Mouse (Mus musculus) forebrain, embryonic 11.5 days (tissue): Measurements from ENCODE around the gene Sypl2. TPM values are rescaled to one million over a fixed set of nuclear protein-coding genes. Genes with fewer than 3 reads are reported as not detected.
A peak's percentile ranks its signal among the peaks of the same experiment; 100 is the strongest.
"Not testable (repeated sequence)": the region's sequence is repeated elsewhere in the genome, so short reads cannot be mapped to it uniquely, and the experiment has no call there.

Experiments used
- ATAC-seq: fragments of 200-750 bp; cut with Nextera tagmentation; replicated peaks from 2 replicates; pipeline ENCODE4 v1.8.0; 2017; ENCODE audit warnings: moderate TSS enrichment; ENCODE audit not compliant: low FRiP score
- DNase-seq: peaks from one replicate; pipeline ENCODE4 v3.0.0-alpha.2; 2017; ENCODE audit warnings: low spot score
- H3K27ac ChIP-seq: fragments of 300-500 bp; sonication (generic); 2 replicates; pipeline ENCODE4 v1.5.1; 2014; ENCODE audit warnings: low read depth, low read length
- H3K27me3 ChIP-seq: fragments of 300-500 bp; sonication (generic); 2 replicates; pipeline ENCODE4 v1.6.1; 2014; ENCODE audit warnings: mild to moderate bottlenecking, low read length, mixed read lengths; ENCODE audit not compliant: control insufficient read depth, insufficient read depth
- H3K36me3 ChIP-seq: fragments of 300-500 bp; sonication (generic); 2 replicates; pipeline ENCODE4 v1.6.1; 2014; ENCODE audit warnings: mild to moderate bottlenecking, low read length, moderate library complexity, mixed read lengths; ENCODE audit not compliant: control insufficient read depth, insufficient read depth
- H3K4me1 ChIP-seq: fragments of 300-500 bp; sonication (generic); replicated peaks from 2 replicates; pipeline ENCODE4 v1.6.1; 2014; ENCODE audit warnings: low read length, mixed read lengths; ENCODE audit not compliant: control insufficient read depth, insufficient read depth
- H3K4me2 ChIP-seq: fragments of 300-500 bp; sonication (generic); 2 replicates; pipeline ENCODE4 v1.6.1; 2014; ENCODE audit warnings: low read depth, mild to moderate bottlenecking, low read length, moderate library complexity, mixed read lengths; ENCODE audit not compliant: severe bottlenecking
- H3K4me3 ChIP-seq: fragments of 300-500 bp; sonication (generic); 2 replicates; pipeline ENCODE4 v1.5.1; 2014; ENCODE audit warnings: low read depth, low read length
- H3K9ac ChIP-seq: fragments of 300-500 bp; sonication (generic); 2 replicates; pipeline ENCODE4 v1.6.1; 2014; ENCODE audit warnings: low read length
- H3K9me3 ChIP-seq: fragments of 300-500 bp; sonication (generic); 2 replicates; pipeline ENCODE4 v1.6.1; 2016; ENCODE audit warnings: low read length, mixed read lengths; ENCODE audit not compliant: control insufficient read depth
- WGBS: fragments of 180-500 bp; shearing (Covaris S2); extraction: QIAGEN DNeasy Blood & Tissue Kit; methylation state at CpG from one replicate; pipeline ENCODE4 v1.1.7; 2014; 5-methylcytosine and 5-hydroxymethylcytosine counted together
- polyA plus RNA-seq: library from polyadenylated mRNA; unstranded; fragments of >200 nt; fragmentation: Nextera tagmentation; extraction: Ambion mirVana; gene quantifications from 2 replicates; pipeline ENCODE4 v1.2.1, GENCODE M21; 2014

Gene Sypl2
- polyA plus RNA-seq = 2.3 and 3.5 TPM in 2 replicates

GRCm38 (mm10) chr3:108226558-108227350, at the start of gene Sypl2:
TSS of gene Sypl2 (minus strand) at chr3:108226648.
- H3K27me3 ChIP-seq = peaks cover 36% of the 10 kb centered on the region

GRCm38 (mm10) chr3:108259319-108259718, 32.9 kb upstream of the Sypl2 start:
- no peak overlapping the region for H3K27ac ChIP-seq
- H3K27me3 ChIP-seq = no peaks in the 10 kb centered on the region
- WGBS = 83% methylated on average over 3 of the region's 3 CpGs
- no peaks in the 10 kb centered on the region for H3K9me3 ChIP-seq
- H3K4me1 ChIP-seq = peaks cover 4% of the 10 kb centered on the region; the same call in 1 of the 2 replicates
- ATAC-seq = no peak
- no peaks in the 10 kb centered on the region; the same call in 1 of the 2 replicates for H3K36me3 ChIP-seq
- H3K9ac ChIP-seq = no peak overlapping the region
- no peak overlapping the region for H3K4me2 ChIP-seq
- no peak for DNase-seq
- H3K4me3 ChIP-seq = no peak overlapping the region

More at GRCm38 (mm10) chr3:108226558-108227350, at the start of gene Sypl2:
- Histone ChIP-seq H3K9me3 (no peaks in the 10 kb centered on the region), H3K27ac (no peak within 1 kb of the TSS), H3K9ac (peak within 1 kb of the TSS; percentile 58), H3K4me1 (peaks cover 5% of the 10 kb centered on the region; the same call in 1 of the 2 replicates), H3K4me3 (peak within 1 kb of the TSS; percentile 42), H3K4me2 (peak within 1 kb of the TSS; percentile 61), H3K36me3 (no peaks in the 10 kb centered on the region)
- peak; percentile 76 for ATAC-seq
- WGBS = 3% methylated on average over 40 of the region's 44 CpGs
- peak; percentile 79 for DNase-seq

GRCm38 (mm10) chr3:108257831-108258500, 31.5 kb upstream of the Sypl2 start:
- no peaks in the 10 kb centered on the region; the same call in 1 of the 2 replicates for H3K36me3 ChIP-seq
- no peak for ATAC-seq
- 81% methylated on average over 3 of the region's 3 CpGs for WGBS
- no peaks in the 10 kb centered on the region for H3K9me3 ChIP-seq
- H3K4me2 ChIP-seq = peak overlapping the region; percentile 87
- H3K27ac ChIP-seq = no peak overlapping the region
- H3K4me3 ChIP-seq = peak overlapping the region; percentile 99
- no peaks in the 10 kb centered on the region for H3K27me3 ChIP-seq
- H3K4me1 ChIP-seq = peaks cover 4% of the 10 kb centered on the region; the same call in 1 of the 2 replicates
- DNase-seq = no peak
- H3K9ac ChIP-seq = peak overlapping the region; percentile 87

- whole genome bisulfite sequencing = under 1% methylated on average over 79 of the region's 79 CpGs
- DNase-seq = peak; percentile 97
- H3K4me2 ChIP-seq = peak within 1 kb of the TSS; percentile 87
- H3K4me3 ChIP-seq = peak within 1 kb of the TSS; percentile 99
- peak; percentile 100 for ATAC-seq
- H3K27me3 ChIP-seq = no peaks in the 10 kb centered on the region
- H3K9me3 ChIP-seq = no peaks in the 10 kb centered on the region
- H3K27ac ChIP-seq = no peak within 1 kb of the TSS
- H3K9ac ChIP-seq = peak within 1 kb of the TSS; percentile 87
- H3K36me3 ChIP-seq = no peaks in the 10 kb centered on the region; the same call in 1 of the 2 replicates
- H3K4me1 ChIP-seq = peaks cover 4% of the 10 kb centered on the region; the same call in 1 of the 2 replicates
These were observed 30.5 kb upstream of the Sypl2 start, which contains the start of gene Psma5 for GRCm38 (mm10) chr3:108256719-108257637. TSS of gene Psma5 (plus strand) at chr3:108256926.

GRCm38 (mm10) chr3:108246857-108247256, 20.4 kb upstream of the Sypl2 start:
- DNase-seq (no peak), ATAC-seq (no peak)
- no peak overlapping the region for H3K4me2 ChIP-seq
- H3K4me1 ChIP-seq = no peaks in the 10 kb centered on the region
- H3K36me3 ChIP-seq = no peaks in the 10 kb centered on the region
- no peak overlapping the region for H3K27ac ChIP-seq
- H3K9me3 ChIP-seq = no peaks in the 10 kb centered on the region
- WGBS = 89% methylated on average over 2 of the region's 2 CpGs
- no peak overlapping the region for H3K9ac ChIP-seq
- no peaks in the 10 kb centered on the region for H3K27me3 ChIP-seq
- H3K4me3 ChIP-seq = no peak overlapping the region

- H3K9me3 ChIP-seq = no peaks in the 10 kb centered on the region
- no peak for ATAC-seq
These were observed 14.9 kb upstream of the Sypl2 start for GRCm38 (mm10) chr3:108241243-108241839.

GRCm38 (mm10) chr3:108237474-108238102, 11.1 kb upstream of the Sypl2 start:
- not testable (repeated sequence) for H3K36me3 ChIP-seq, H3K9me3 ChIP-seq, H3K4me3 ChIP-seq, H3K4me1 ChIP-seq, H3K4me2 ChIP-seq, H3K27ac ChIP-seq, H3K27me3 ChIP-seq, ATAC-seq, DNase-seq, H3K9ac ChIP-seq
- WGBS = 82% methylated on average over 4 of the region's 4 CpGs

More at GRCm38 (mm10) chr3:108241243-108241839, 14.9 kb upstream of the Sypl2 start:
- DNase-seq = no peak
- Histone ChIP-seq H3K4me1 (no peaks in the 10 kb centered on the region), H3K27me3 (no peaks in the 10 kb centered on the region), H3K4me2 (no peak overlapping the region), H3K4me3 (no peak overlapping the region), H3K9ac (no peak overlapping the region), H3K27ac (no peak overlapping the region), H3K36me3 (no peaks in the 10 kb centered on the region)
- 91% methylated on average over 3 of the region's 3 CpGs for WGBS
